Mouse (Mus musculus) lung, postnatal 4 days (tissue): ENCODE measurements at regions not wholly inside any gene's neighbourhood (a gene's known extent, or its start where the extent isn't known, plus 50 kb on each side); places are given as distances from the start of the nearest gene placed in this dataset.
A peak's percentile ranks its signal among the peaks of the same experiment; 100 is the strongest.

Source experiments
- DNase-seq, 2 experiments: peaks; one replicate each; pipeline ENCODE4 v3.0.0; 2021

- no peak for DNase-seq
Measured at GRCm38 (mm10) chr14:78438064-78438677, 98.4 kb downstream of the Akap11 start.

- no peak for DNase-seq
Measured at GRCm38 (mm10) chr14:78436586-78436985, 100.0 kb downstream of the Akap11 start.

GRCm38 (mm10) chr14:78435982-78436381 lies 100.6 kb downstream of the Akap11 start:
- no peak for DNase-seq

GRCm38 (mm10) chr14:78435561-78435960 lies 101.0 kb downstream of the Akap11 start:
- DNase-seq: no peak

- DNase-seq: no peak
Measured at GRCm38 (mm10) chr14:78434753-78435152, 101.9 kb downstream of the Akap11 start.

GRCm38 (mm10) chr14:78434126-78434525 lies 102.5 kb downstream of the Akap11 start:
- no peak for DNase-seq

GRCm38 (mm10) chr14:78432471-78432870 lies 104.1 kb downstream of the Akap11 start:
- DNase-seq: no peak

GRCm38 (mm10) chr14:78431931-78432330 lies 104.7 kb downstream of the Akap11 start:
- no peak for DNase-seq

- no peak for DNase-seq
Measured at GRCm38 (mm10) chr14:78431406-78431805, 105.2 kb downstream of the Akap11 start.

GRCm38 (mm10) chr14:78428233-78429019 lies 108.2 kb downstream of the Akap11 start:
- DNase-seq: no peak

GRCm38 (mm10) chr14:78427062-78427461 lies 109.5 kb downstream of the Akap11 start:
- DNase-seq: no peak

- no peak for DNase-seq
Measured at GRCm38 (mm10) chr14:78422601-78423000, 114.0 kb downstream of the Akap11 start.

- no peak for DNase-seq
Measured at GRCm38 (mm10) chr14:78420966-78421365, 113.1 kb upstream of the Tnfsf11 start.

- DNase-seq: no peak
Measured at GRCm38 (mm10) chr14:78420176-78420575, 112.3 kb upstream of the Tnfsf11 start.

- no peak for DNase-seq
Measured at GRCm38 (mm10) chr14:78405568-78405967, 97.7 kb upstream of the Tnfsf11 start.

- DNase-seq: no peak
Measured at GRCm38 (mm10) chr14:78397914-78398313, 90.1 kb upstream of the Tnfsf11 start.

- DNase-seq: no peak
Measured at GRCm38 (mm10) chr14:78395631-78396030, 87.8 kb upstream of the Tnfsf11 start.

- DNase-seq: no peak
Measured at GRCm38 (mm10) chr14:78387011-78387410, 79.2 kb upstream of the Tnfsf11 start.

GRCm38 (mm10) chr14:78384370-78384769 lies 76.5 kb upstream of the Tnfsf11 start:
- no peak for DNase-seq

GRCm38 (mm10) chr14:78383256-78383709 lies 75.4 kb upstream of the Tnfsf11 start:
- DNase-seq: peak; percentile 81 to 87

GRCm38 (mm10) chr14:78380011-78380410 lies 72.2 kb upstream of the Tnfsf11 start:
- no peak for DNase-seq

GRCm38 (mm10) chr14:78376591-78376990 lies 68.7 kb upstream of the Tnfsf11 start:
- no peak for DNase-seq

- DNase-seq: no peak
Measured at GRCm38 (mm10) chr14:78375746-78376495, 68.1 kb upstream of the Tnfsf11 start.

GRCm38 (mm10) chr14:78372102-78372501 lies 64.3 kb upstream of the Tnfsf11 start:
- no peak for DNase-seq
